Mouse (Mus musculus): Measurements from ENCODE around the gene Prkaa2. TPM values are rescaled to one million over a fixed set of nuclear protein-coding genes. Genes with fewer than 3 reads are reported as not detected.
A peak's percentile ranks its signal among the peaks of the same experiment; 100 is the strongest.

The Prkaa2 gene
- total and polyA plus RNA-seq, 2 experiments from 2014 or later, result 18.4 to 25.3 TPM

DNA sequence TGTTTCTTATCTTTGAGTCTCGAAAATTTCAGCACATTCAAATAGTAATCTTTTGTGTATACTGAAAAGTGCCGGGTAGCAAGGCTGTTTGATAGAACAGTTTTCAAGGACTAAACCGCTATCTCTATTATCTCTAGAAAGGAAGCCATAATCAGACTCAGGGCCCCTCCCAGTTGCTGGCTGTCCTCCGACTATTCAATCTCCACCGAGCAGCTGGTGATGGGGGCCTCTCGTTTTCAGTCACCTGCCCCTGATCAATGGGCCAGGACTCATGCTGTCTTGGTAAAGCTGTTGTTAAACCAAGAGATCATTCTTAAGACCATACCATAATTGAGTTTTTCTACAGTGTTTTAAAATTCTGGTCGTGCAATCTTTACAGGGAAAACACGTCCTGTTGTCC is 105.6 kb downstream of the Prkaa2 start:
- Histone ChIP-seq H3K4me2 (ENCODE audit: low read depth, low read length, poor library complexity, severe bottlenecking) (no peak overlapping the region), H3K27me3 (ENCODE audit: insufficient read depth, low read length) (no peaks in the 10 kb centered on the region), H3K9me3 (ENCODE audit: low read length) (no peaks in the 10 kb centered on the region), H3K36me3 (ENCODE audit: insufficient read depth, low read length) (no peaks in the 10 kb centered on the region), H3K4me1 (ENCODE audit: insufficient read depth, low read length) (no peaks in the 10 kb centered on the region), H3K27ac (ENCODE audit: low read depth, low read length) (no peak overlapping the region), H3K9ac (replicated peaks; ENCODE audit: low read length, poor library complexity, severe bottlenecking) (no peak overlapping the region), H3K4me3 (ENCODE audit: low read depth, low read length) (no peak overlapping the region)
- DNase-seq (ENCODE audit: low spot score) (no peak), ATAC-seq (ENCODE audit: low FRiP score) (no peak)
- no peak for TF ChIP-seq CTCF (IDR thresholded peaks at IDR 0.05)
- 68% methylated on average over 8 of the region's 8 CpGs for WGBS

- no peaks in the 10 kb centered on the region for H3K4me1 ChIP-seq (ENCODE audit: insufficient read depth, low read length)
- no peak for TF ChIP-seq CTCF (IDR thresholded peaks at IDR 0.05)
- H3K27me3 ChIP-seq (ENCODE audit: insufficient read depth, low read length), result no peaks in the 10 kb centered on the region
- H3K4me3 ChIP-seq (ENCODE audit: low read depth, low read length), result no peak overlapping the region
- no peaks in the 10 kb centered on the region for H3K9me3 ChIP-seq (ENCODE audit: low read length)
- DNase-seq (ENCODE audit: low spot score) (peak; percentile 3), ATAC-seq (ENCODE audit: low FRiP score) (no peak)
- H3K36me3 ChIP-seq (ENCODE audit: insufficient read depth, low read length), result no peaks in the 10 kb centered on the region
- WGBS, result 70% methylated on average over 1 of the region's 1 CpGs
- H3K27ac ChIP-seq (ENCODE audit: low read depth, low read length), result no peak overlapping the region
- no peak overlapping the region for H3K9ac ChIP-seq (replicated peaks; ENCODE audit: low read length, poor library complexity, severe bottlenecking)
- H3K4me2 ChIP-seq (ENCODE audit: low read depth, low read length, poor library complexity, severe bottlenecking), result no peak overlapping the region
Measured at GRCm38 (mm10) chr4:105001736-105002135, 108.0 kb downstream of the Prkaa2 start.

GRCm38 (mm10) chr4:104999702-105000101 is 110.0 kb downstream of the Prkaa2 start:
- no peak for ATAC-seq (ENCODE audit: low FRiP score)
- H3K27me3 ChIP-seq (ENCODE audit: insufficient read depth, low read length), result no peaks in the 10 kb centered on the region
- no peak for TF ChIP-seq CTCF (IDR thresholded peaks at IDR 0.05)
- H3K9ac ChIP-seq (replicated peaks; ENCODE audit: low read length, poor library complexity, severe bottlenecking), result no peak overlapping the region
- no peak overlapping the region for H3K4me2 ChIP-seq (ENCODE audit: low read depth, low read length, poor library complexity, severe bottlenecking)
- H3K9me3 ChIP-seq (ENCODE audit: low read length), result no peaks in the 10 kb centered on the region
- no peak overlapping the region for H3K4me3 ChIP-seq (ENCODE audit: low read depth, low read length)
- H3K4me1 ChIP-seq (ENCODE audit: insufficient read depth, low read length), result no peaks in the 10 kb centered on the region
- DNase-seq (ENCODE audit: low spot score), result no peak
- 79% methylated on average over 5 of the region's 5 CpGs for WGBS
- no peak overlapping the region for H3K27ac ChIP-seq (ENCODE audit: low read depth, low read length)
- no peaks in the 10 kb centered on the region for H3K36me3 ChIP-seq (ENCODE audit: insufficient read depth, low read length)

DNA sequence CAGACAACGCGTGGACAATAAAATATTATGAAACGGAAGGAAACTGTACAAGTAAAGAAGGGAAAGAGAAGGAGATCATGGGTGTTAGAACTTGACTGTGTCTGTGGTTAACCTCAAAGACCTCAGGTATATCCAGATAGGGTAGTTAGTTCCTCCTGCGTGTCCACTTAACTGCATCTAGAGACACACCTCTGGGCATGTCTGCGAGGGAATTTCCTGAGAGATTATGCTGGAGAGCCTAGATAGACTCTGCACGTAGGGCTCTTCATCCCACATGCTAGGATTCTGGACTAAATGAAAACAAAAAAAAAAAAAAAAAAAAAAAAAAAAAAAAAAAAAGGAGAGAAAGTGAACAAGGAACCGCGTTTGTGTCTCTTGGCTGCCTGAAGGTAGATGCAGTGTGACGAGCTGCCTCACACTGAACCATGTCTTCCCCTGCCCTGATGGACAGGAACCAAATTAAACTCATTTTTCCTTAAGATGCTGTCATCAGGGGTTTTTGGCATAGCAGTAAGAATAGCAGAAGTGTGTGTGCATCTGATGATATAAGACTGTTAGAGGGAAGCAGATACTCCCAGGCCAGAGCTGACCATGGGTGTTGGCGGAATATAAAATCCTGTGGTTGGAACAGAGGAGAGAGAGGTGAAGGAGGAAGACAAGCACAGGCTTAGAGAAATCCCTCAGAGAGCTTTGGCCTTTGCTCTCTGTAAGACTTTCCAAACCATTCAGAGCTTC is 116.4 kb downstream of the Prkaa2 start:
- Histone ChIP-seq H3K27me3 (ENCODE audit: insufficient read depth, low read length) (no peaks in the 10 kb centered on the region), H3K27ac (ENCODE audit: low read depth, low read length) (no peak overlapping the region), H3K36me3 (ENCODE audit: insufficient read depth, low read length) (no peaks in the 10 kb centered on the region), H3K4me2 (ENCODE audit: low read depth, low read length, poor library complexity, severe bottlenecking) (no peak overlapping the region), H3K9me3 (ENCODE audit: low read length) (no peaks in the 10 kb centered on the region), H3K4me3 (ENCODE audit: low read depth, low read length) (no peak overlapping the region), H3K4me1 (ENCODE audit: insufficient read depth, low read length) (no peaks in the 10 kb centered on the region), H3K9ac (replicated peaks; ENCODE audit: low read length, poor library complexity, severe bottlenecking) (no peak overlapping the region)
- DNase-seq (ENCODE audit: low spot score), result no peak
- no peak for TF ChIP-seq CTCF (IDR thresholded peaks at IDR 0.05)
- ATAC-seq (ENCODE audit: low FRiP score), result no peak
- WGBS, result 88% methylated on average over 10 of the region's 10 CpGs

GRCm38 (mm10) chr4:104992271-104992670 is 117.4 kb downstream of the Prkaa2 start:
- H3K9me3 ChIP-seq (ENCODE audit: low read length), result no peaks in the 10 kb centered on the region
- H3K36me3 ChIP-seq (ENCODE audit: insufficient read depth, low read length), result no peaks in the 10 kb centered on the region
- H3K27ac ChIP-seq (ENCODE audit: low read depth, low read length), result no peak overlapping the region
- no peaks in the 10 kb centered on the region for H3K4me1 ChIP-seq (ENCODE audit: insufficient read depth, low read length)
- no peak for TF ChIP-seq CTCF (IDR thresholded peaks at IDR 0.05)
- no peak for ATAC-seq (ENCODE audit: low FRiP score)
- 79% methylated on average over 3 of the region's 3 CpGs for WGBS
- H3K9ac ChIP-seq (replicated peaks; ENCODE audit: low read length, poor library complexity, severe bottlenecking), result no peak overlapping the region
- H3K27me3 ChIP-seq (ENCODE audit: insufficient read depth, low read length), result no peaks in the 10 kb centered on the region
- no peak overlapping the region for H3K4me2 ChIP-seq (ENCODE audit: low read depth, low read length, poor library complexity, severe bottlenecking)
- H3K4me3 ChIP-seq (ENCODE audit: low read depth, low read length), result no peak overlapping the region
- no peak for DNase-seq (ENCODE audit: low spot score)

DNA sequence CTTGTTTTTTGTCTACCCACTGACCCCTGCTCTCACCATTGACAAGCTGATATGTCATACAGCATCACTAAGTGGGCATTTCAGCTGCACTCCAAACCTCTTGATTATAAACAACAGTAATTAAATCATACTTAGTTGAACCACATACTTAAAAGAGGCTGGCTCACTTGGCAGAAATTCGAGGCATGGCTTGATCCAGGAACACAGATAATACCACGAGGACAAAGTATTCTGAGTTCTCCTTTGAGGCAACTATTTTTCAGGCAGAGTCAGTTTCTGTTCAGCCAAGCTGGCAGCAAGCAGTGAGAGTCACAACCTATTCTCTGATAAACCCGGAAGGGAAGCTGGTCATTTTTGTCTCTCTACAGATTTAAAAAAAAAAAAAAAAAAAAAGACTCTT is 119.0 kb downstream of the Prkaa2 start:
- WGBS, result 74% methylated on average over 3 of the region's 3 CpGs
- Histone ChIP-seq H3K4me2 (ENCODE audit: low read depth, low read length, poor library complexity, severe bottlenecking) (no peak overlapping the region), H3K36me3 (ENCODE audit: insufficient read depth, low read length) (no peaks in the 10 kb centered on the region), H3K4me1 (ENCODE audit: insufficient read depth, low read length) (no peaks in the 10 kb centered on the region), H3K4me3 (ENCODE audit: low read depth, low read length) (no peak overlapping the region), H3K9me3 (ENCODE audit: low read length) (no peaks in the 10 kb centered on the region), H3K27me3 (ENCODE audit: insufficient read depth, low read length) (no peaks in the 10 kb centered on the region), H3K9ac (replicated peaks; ENCODE audit: low read length, poor library complexity, severe bottlenecking) (no peak overlapping the region), H3K27ac (ENCODE audit: low read depth, low read length) (no peak overlapping the region)
- DNase-seq (ENCODE audit: low spot score) (no peak), ATAC-seq (ENCODE audit: low FRiP score) (no peak)
- no peak for TF ChIP-seq CTCF (IDR thresholded peaks at IDR 0.05)
